Mouse (Mus musculus) urinary bladder, postnatal 14 days (tissue): ENCODE measurements around the gene Nsg1.
A peak's percentile ranks its signal among the peaks of the same experiment; 100 is the strongest.

Experiments
- DNase-seq: peaks from one replicate; pipeline ENCODE4 v3.0.0; 2021; ENCODE audit warnings: low spot score

The Nsg1 gene

GRCm38 (mm10) chr5:38140893-38141292 lies 18.8 kb downstream of the Nsg1 start:
- no peak for DNase-seq

- no peak for DNase-seq
Measured at GRCm38 (mm10) chr5:38137163-38137562, 22.5 kb downstream of the Nsg1 start.

- DNase-seq = no peak
Measured at GRCm38 (mm10) chr5:38136247-38136646, 23.5 kb downstream of the Nsg1 start.

GRCm38 (mm10) chr5:38129339-38129738 lies 30.4 kb downstream of the Nsg1 start:
- no peak for DNase-seq

GRCm38 (mm10) chr5:38126519-38127306 lies 33.0 kb downstream of the Nsg1 start:
- DNase-seq = no peak

GRCm38 (mm10) chr5:38121699-38122098 lies 38.0 kb downstream of the Nsg1 start:
- no peak for DNase-seq

GRCm38 (mm10) chr5:38119268-38119667 lies 40.4 kb downstream of the Nsg1 start:
- no peak for DNase-seq

- DNase-seq = no peak
Measured at GRCm38 (mm10) chr5:38117056-38117455, 42.7 kb downstream of the Nsg1 start.

GRCm38 (mm10) chr5:38114526-38114925 lies 45.2 kb downstream of the Nsg1 start:
- no peak for DNase-seq

- DNase-seq = no peak
Measured at GRCm38 (mm10) chr5:38106807-38107206, 52.9 kb downstream of the Nsg1 start.

- no peak for DNase-seq
Measured at GRCm38 (mm10) chr5:38106080-38106697, 53.5 kb downstream of the Nsg1 start.

GRCm38 (mm10) chr5:38102945-38103344 lies 56.8 kb downstream of the Nsg1 start:
- no peak for DNase-seq

- DNase-seq = no peak
Measured at GRCm38 (mm10) chr5:38099139-38099676, 60.5 kb downstream of the Nsg1 start.

GRCm38 (mm10) chr5:38097501-38098093 lies 62.1 kb downstream of the Nsg1 start:
- no peak for DNase-seq

- DNase-seq = no peak
Measured at GRCm38 (mm10) chr5:38094331-38094730, 65.4 kb downstream of the Nsg1 start.

- no peak for DNase-seq
Measured at GRCm38 (mm10) chr5:38091966-38092304, 67.8 kb downstream of the Nsg1 start.

GRCm38 (mm10) chr5:38091046-38091965 lies 68.4 kb downstream of the Nsg1 start:
- peak; percentile 23 for DNase-seq

GRCm38 (mm10) chr5:38090581-38090980 lies 69.1 kb downstream of the Nsg1 start:
- DNase-seq = no peak

GRCm38 (mm10) chr5:38090111-38090510 lies 69.6 kb downstream of the Nsg1 start:
- no peak for DNase-seq
